Mouse (Mus musculus) thymus, postnatal 10 days (tissue): ENCODE results near the gene C2cd4c.

Experiments
- DNase-seq, 2 experiments: peaks; one replicate each; pipeline ENCODE4 v3.0.0; 2021; ENCODE audit warnings: low spot score in 2 of 2

C2cd4c gene

DNA sequence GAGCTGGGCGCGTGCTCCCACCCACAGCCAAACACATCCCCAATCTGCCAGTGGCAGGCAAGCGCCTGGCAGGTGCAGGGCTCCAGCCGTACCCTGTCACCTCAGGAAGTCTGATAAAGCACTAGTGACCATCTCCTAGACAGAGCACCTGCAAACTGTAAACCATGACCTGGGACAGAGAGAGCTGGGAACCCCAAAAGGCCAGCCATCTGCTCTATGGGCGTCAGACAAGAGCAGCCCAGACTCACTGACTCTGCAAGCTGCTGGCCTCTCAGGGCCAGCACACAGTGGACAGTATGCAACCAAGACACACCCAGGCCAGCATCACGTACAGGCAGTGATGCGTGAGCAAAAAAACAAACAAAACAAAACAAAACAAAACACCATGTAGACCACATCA, 34.9 kb downstream of the C2cd4c start:
- no peak for DNase-seq

DNA sequence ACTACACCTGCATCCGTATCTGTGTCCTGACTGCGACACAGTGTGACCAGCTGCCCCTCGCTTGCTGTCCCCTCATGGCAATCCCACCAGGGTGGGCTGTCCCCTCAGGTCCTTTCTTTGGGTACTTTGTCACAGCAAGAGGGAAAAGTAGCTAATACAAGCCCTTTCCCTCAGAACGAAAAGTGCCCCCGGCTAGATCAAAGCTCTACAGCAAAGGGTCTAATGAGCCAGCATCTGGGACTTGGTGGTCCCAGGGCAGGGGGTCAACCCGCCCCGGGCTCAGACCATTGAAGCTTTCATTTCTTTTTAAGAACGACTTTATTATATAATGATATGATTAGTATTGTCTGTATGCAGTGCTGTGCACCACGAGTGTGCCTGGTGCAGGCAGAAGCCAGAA, 35.5 kb downstream of the C2cd4c start:
- DNase-seq = no peak

DNA sequence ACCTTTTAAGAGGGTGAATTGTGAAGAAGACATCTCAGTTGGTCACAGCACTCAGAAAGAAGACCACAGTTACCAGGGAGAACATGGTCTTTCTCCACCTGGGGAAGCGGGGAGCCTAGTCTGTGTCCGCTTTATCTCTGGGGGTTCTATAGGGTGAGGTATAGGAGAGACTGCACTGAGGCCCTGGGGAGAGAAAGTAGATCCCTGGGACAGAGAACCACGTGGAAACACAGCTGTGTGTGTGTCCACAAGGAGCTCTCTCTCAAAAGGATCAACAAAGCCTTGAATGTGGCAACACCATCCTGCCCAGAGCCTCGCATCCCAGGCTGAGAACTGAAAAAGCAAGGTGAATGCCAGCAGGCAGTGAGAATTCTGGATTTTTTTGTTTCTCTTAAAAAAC, 36.4 kb downstream of the C2cd4c start:
- no peak for DNase-seq

- no peak for DNase-seq
These were observed 38.1 kb downstream of the C2cd4c start for GRCm38 (mm10) chr10:79575754-79576153.

DNA sequence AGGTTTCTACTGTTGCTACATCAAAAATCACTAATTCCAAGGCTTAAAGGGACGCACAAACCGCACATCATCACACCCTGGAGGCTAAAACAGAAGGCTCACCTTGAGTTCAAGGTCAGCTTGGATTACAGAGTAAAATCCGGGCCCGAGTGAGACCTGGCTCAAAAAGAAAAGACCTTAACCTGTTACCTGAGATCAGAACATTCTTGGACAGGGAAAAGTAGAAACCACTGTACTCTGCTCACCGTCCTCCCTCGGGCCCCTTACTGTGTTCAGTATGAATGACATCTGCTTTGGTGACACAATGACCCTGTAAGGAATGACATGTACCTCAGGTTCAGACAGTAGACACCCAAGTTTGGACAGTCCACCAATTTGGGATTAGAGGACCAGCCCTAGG, 39.0 kb downstream of the C2cd4c start:
- DNase-seq = no peak

GRCm38 (mm10) chr10:79574350-79574749, 39.5 kb downstream of the C2cd4c start:
- DNase-seq = no peak

GRCm38 (mm10) chr10:79573611-79574010, 40.2 kb downstream of the C2cd4c start:
- DNase-seq = no peak

GRCm38 (mm10) chr10:79571314-79571713, 42.5 kb downstream of the C2cd4c start:
- DNase-seq = no peak

GRCm38 (mm10) chr10:79569921-79570320, 43.9 kb downstream of the C2cd4c start:
- DNase-seq = no peak

DNA sequence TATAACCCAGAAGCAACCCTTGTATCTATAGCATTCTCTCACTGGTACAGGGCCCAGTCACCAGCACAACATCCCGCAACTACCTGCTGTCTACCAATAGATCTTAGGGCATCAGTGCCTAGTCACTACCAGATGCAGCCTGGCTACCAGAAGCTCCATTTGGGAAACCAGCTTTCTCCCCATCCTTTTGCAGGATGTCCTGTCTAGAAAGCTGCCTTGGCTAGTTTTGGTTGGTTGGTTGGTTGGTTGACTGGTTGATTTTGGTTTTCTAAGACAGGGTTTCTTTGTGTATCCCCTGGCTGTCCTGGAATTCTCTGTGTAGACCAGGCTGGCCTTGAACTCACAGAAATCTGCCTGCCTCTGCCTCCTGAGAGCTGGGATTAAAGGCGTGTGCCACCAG, 54.1 kb downstream of the C2cd4c start:
- DNase-seq = no peak

GRCm38 (mm10) chr10:79557496-79557895, 56.3 kb downstream of the C2cd4c start:
- no peak for DNase-seq

DNA sequence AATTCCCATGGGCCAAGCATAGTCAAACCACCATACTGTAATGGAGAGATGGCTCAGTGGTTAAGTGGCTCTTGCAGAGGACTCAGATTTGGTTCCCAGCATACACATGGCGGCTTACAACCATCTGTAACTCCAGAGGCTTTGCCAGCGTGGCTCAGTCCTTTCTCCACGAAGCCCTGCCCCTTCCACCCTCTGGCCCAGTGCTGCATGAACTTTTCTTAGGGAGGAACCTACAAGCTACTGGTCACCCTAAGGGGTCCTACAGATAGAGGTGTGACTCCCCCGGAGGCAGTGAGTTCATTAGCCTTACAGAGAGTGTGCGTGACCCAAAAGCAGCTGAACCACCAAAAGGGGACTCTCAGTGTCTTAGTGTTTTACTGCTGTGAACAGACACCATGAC, 56.9 kb downstream of the C2cd4c start:
- DNase-seq = no peak
